Mouse (Mus musculus): Measurements from ENCODE around the gene Rnf214. TPM values are rescaled to one million over a fixed set of nuclear protein-coding genes. Genes with fewer than 3 reads are reported as not detected.

The Rnf214 gene
- polyA plus RNA-seq, 1 experiment from 2014 or later: 121 TPM

- Histone ChIP-seq H3K9me3 (ENCODE audit: control insufficient read depth, low read length) (no peaks in the 10 kb centered on the region), H3K27ac (replicated peaks; ENCODE audit: low read depth, low read length) (no peak overlapping the region), H3K4me1 (ENCODE audit: control insufficient read depth, insufficient read depth, low read length) (no peaks in the 10 kb centered on the region), H3K36me3 (ENCODE audit: control insufficient read depth, insufficient read depth, low read length) (peaks cover 86% of the 10 kb centered on the region), H3K4me2 (ENCODE audit: low read length) (no peak overlapping the region), H3K27me3 (ENCODE audit: control insufficient read depth, insufficient read depth, low read length) (no peaks in the 10 kb centered on the region), H3K9ac (replicated peaks; ENCODE audit: low read length) (no peak overlapping the region), H3K4me3 (replicated peaks; ENCODE audit: low read depth, low read length) (no peak overlapping the region)
- no peak for ATAC-seq (ENCODE audit: low FRiP score, low TSS enrichment)
- 87% methylated on average over 16 of the region's 16 CpGs for WGBS
- no peak for DNase-seq
Measured at GRCm38 (mm10) chr9:45946182-45946871, 39.6 kb upstream of the Rnf214 start.

GRCm38 (mm10) chr9:45945721-45946120, 39.0 kb upstream of the Rnf214 start:
- H3K36me3 ChIP-seq (ENCODE audit: control insufficient read depth, insufficient read depth, low read length): peaks cover 89% of the 10 kb centered on the region
- DNase-seq: no peak
- H3K27ac ChIP-seq (replicated peaks; ENCODE audit: low read depth, low read length): no peak overlapping the region
- WGBS: 93% methylated on average over 13 of the region's 13 CpGs
- no peak overlapping the region for H3K4me3 ChIP-seq (replicated peaks; ENCODE audit: low read depth, low read length)
- H3K9me3 ChIP-seq (ENCODE audit: control insufficient read depth, low read length): no peaks in the 10 kb centered on the region
- H3K4me1 ChIP-seq (ENCODE audit: control insufficient read depth, insufficient read depth, low read length): no peaks in the 10 kb centered on the region
- no peak for ATAC-seq (ENCODE audit: low FRiP score, low TSS enrichment)
- no peak overlapping the region for H3K4me2 ChIP-seq (ENCODE audit: low read length)
- no peaks in the 10 kb centered on the region for H3K27me3 ChIP-seq (ENCODE audit: control insufficient read depth, insufficient read depth, low read length)
- no peak overlapping the region for H3K9ac ChIP-seq (replicated peaks; ENCODE audit: low read length)

GRCm38 (mm10) chr9:45944506-45945400, 38.0 kb upstream of the Rnf214 start:
- no peaks in the 10 kb centered on the region for H3K4me1 ChIP-seq (ENCODE audit: control insufficient read depth, insufficient read depth, low read length)
- DNase-seq (no peak), ATAC-seq (ENCODE audit: low FRiP score, low TSS enrichment) (no peak)
- WGBS: 92% methylated on average over 13 of the region's 13 CpGs
- H3K9ac ChIP-seq (replicated peaks; ENCODE audit: low read length): no peak overlapping the region
- no peaks in the 10 kb centered on the region for H3K27me3 ChIP-seq (ENCODE audit: control insufficient read depth, insufficient read depth, low read length)
- no peak overlapping the region for H3K4me2 ChIP-seq (ENCODE audit: low read length)
- H3K27ac ChIP-seq (replicated peaks; ENCODE audit: low read depth, low read length): no peak overlapping the region
- H3K36me3 ChIP-seq (ENCODE audit: control insufficient read depth, insufficient read depth, low read length): peaks cover 84% of the 10 kb centered on the region
- H3K4me3 ChIP-seq (replicated peaks; ENCODE audit: low read depth, low read length): no peak overlapping the region
- no peaks in the 10 kb centered on the region for H3K9me3 ChIP-seq (ENCODE audit: control insufficient read depth, low read length)

- ATAC-seq (ENCODE audit: low FRiP score, low TSS enrichment) (no peak; the same call in 1 of the 2 replicates), DNase-seq (no peak)
- WGBS: 90% methylated on average over 8 of the region's 8 CpGs
- H3K27ac ChIP-seq (replicated peaks; ENCODE audit: low read depth, low read length): no peak overlapping the region
- no peak overlapping the region for H3K4me3 ChIP-seq (replicated peaks; ENCODE audit: low read depth, low read length)
- peaks cover 84% of the 10 kb centered on the region for H3K36me3 ChIP-seq (ENCODE audit: control insufficient read depth, insufficient read depth, low read length)
- H3K4me2 ChIP-seq (ENCODE audit: low read length): no peak overlapping the region
- no peaks in the 10 kb centered on the region for H3K27me3 ChIP-seq (ENCODE audit: control insufficient read depth, insufficient read depth, low read length)
- no peaks in the 10 kb centered on the region for H3K4me1 ChIP-seq (ENCODE audit: control insufficient read depth, insufficient read depth, low read length)
- no peak overlapping the region for H3K9ac ChIP-seq (replicated peaks; ENCODE audit: low read length)
- no peaks in the 10 kb centered on the region for H3K9me3 ChIP-seq (ENCODE audit: control insufficient read depth, low read length)
Measured at GRCm38 (mm10) chr9:45943628-45944505, 37.2 kb upstream of the Rnf214 start.

GRCm38 (mm10) chr9:45942916-45943315, 36.2 kb upstream of the Rnf214 start:
- no peaks in the 10 kb centered on the region for H3K27me3 ChIP-seq (ENCODE audit: control insufficient read depth, insufficient read depth, low read length)
- WGBS: 94% methylated on average over 8 of the region's 8 CpGs
- H3K36me3 ChIP-seq (ENCODE audit: control insufficient read depth, insufficient read depth, low read length): peaks cover 82% of the 10 kb centered on the region
- H3K4me2 ChIP-seq (ENCODE audit: low read length): no peak overlapping the region
- no peak overlapping the region for H3K9ac ChIP-seq (replicated peaks; ENCODE audit: low read length)
- no peaks in the 10 kb centered on the region for H3K4me1 ChIP-seq (ENCODE audit: control insufficient read depth, insufficient read depth, low read length)
- DNase-seq (no peak), ATAC-seq (ENCODE audit: low FRiP score, low TSS enrichment) (no peak)
- no peak overlapping the region for H3K4me3 ChIP-seq (replicated peaks; ENCODE audit: low read depth, low read length)
- no peaks in the 10 kb centered on the region for H3K9me3 ChIP-seq (ENCODE audit: control insufficient read depth, low read length)
- no peak overlapping the region for H3K27ac ChIP-seq (replicated peaks; ENCODE audit: low read depth, low read length)

GRCm38 (mm10) chr9:45942464-45942863, 35.8 kb upstream of the Rnf214 start:
- 93% methylated on average over 16 of the region's 16 CpGs for WGBS
- peaks cover 79% of the 10 kb centered on the region for H3K36me3 ChIP-seq (ENCODE audit: control insufficient read depth, insufficient read depth, low read length)

GRCm38 (mm10) chr9:45941329-45941888, 34.7 kb upstream of the Rnf214 start:
- no peak for DNase-seq
- H3K27me3 ChIP-seq (ENCODE audit: control insufficient read depth, insufficient read depth, low read length): no peaks in the 10 kb centered on the region
- H3K4me1 ChIP-seq (ENCODE audit: control insufficient read depth, insufficient read depth, low read length): no peaks in the 10 kb centered on the region

More at GRCm38 (mm10) chr9:45942464-45942863, 35.8 kb upstream of the Rnf214 start:
- Histone ChIP-seq H3K4me2 (ENCODE audit: low read length) (no peak overlapping the region), H3K9ac (replicated peaks; ENCODE audit: low read length) (no peak overlapping the region), H3K27me3 (ENCODE audit: control insufficient read depth, insufficient read depth, low read length) (no peaks in the 10 kb centered on the region), H3K4me3 (replicated peaks; ENCODE audit: low read depth, low read length) (no peak overlapping the region), H3K27ac (replicated peaks; ENCODE audit: low read depth, low read length) (no peak overlapping the region), H3K4me1 (ENCODE audit: control insufficient read depth, insufficient read depth, low read length) (no peaks in the 10 kb centered on the region), H3K9me3 (ENCODE audit: control insufficient read depth, low read length) (no peaks in the 10 kb centered on the region)
- DNase-seq: no peak
- no peak for ATAC-seq (ENCODE audit: low FRiP score, low TSS enrichment)

GRCm38 (mm10) chr9:45939794-45940193, 33.1 kb upstream of the Rnf214 start:
- H3K9ac ChIP-seq (replicated peaks; ENCODE audit: low read length): no peak overlapping the region
- ATAC-seq (ENCODE audit: low FRiP score, low TSS enrichment) (no peak), DNase-seq (no peak)
- no peak overlapping the region for H3K27ac ChIP-seq (replicated peaks; ENCODE audit: low read depth, low read length)
- H3K27me3 ChIP-seq (ENCODE audit: control insufficient read depth, insufficient read depth, low read length): no peaks in the 10 kb centered on the region
- no peaks in the 10 kb centered on the region for H3K9me3 ChIP-seq (ENCODE audit: control insufficient read depth, low read length)
- peaks cover 61% of the 10 kb centered on the region for H3K36me3 ChIP-seq (ENCODE audit: control insufficient read depth, insufficient read depth, low read length)
- no peaks in the 10 kb centered on the region for H3K4me1 ChIP-seq (ENCODE audit: control insufficient read depth, insufficient read depth, low read length)
- no peak overlapping the region for H3K4me2 ChIP-seq (ENCODE audit: low read length)
- 94% methylated on average over 6 of the region's 6 CpGs for WGBS
- no peak overlapping the region for H3K4me3 ChIP-seq (replicated peaks; ENCODE audit: low read depth, low read length)

More at GRCm38 (mm10) chr9:45941329-45941888, 34.7 kb upstream of the Rnf214 start:
- ATAC-seq (ENCODE audit: low FRiP score, low TSS enrichment): no peak
- Histone ChIP-seq H3K36me3 (ENCODE audit: control insufficient read depth, insufficient read depth, low read length) (peaks cover 71% of the 10 kb centered on the region), H3K27ac (replicated peaks; ENCODE audit: low read depth, low read length) (no peak overlapping the region), H3K9ac (replicated peaks; ENCODE audit: low read length) (no peak overlapping the region), H3K9me3 (ENCODE audit: control insufficient read depth, low read length) (no peaks in the 10 kb centered on the region), H3K4me2 (ENCODE audit: low read length) (no peak overlapping the region), H3K4me3 (replicated peaks; ENCODE audit: low read depth, low read length) (no peak overlapping the region)
- 69% methylated on average over 18 of the region's 18 CpGs for WGBS
